Mouse (Mus musculus): ENCODE data around the gene Hmcn1. TPM values are rescaled to one million over a fixed set of nuclear protein-coding genes. Genes with fewer than 3 reads are reported as not detected.
A peak's percentile ranks its signal among the peaks of the same experiment; 100 is the strongest.

Gene Hmcn1
- total RNA-seq, 2 experiments from 2014 or later: 5.0 to 5.8 TPM

DNA sequence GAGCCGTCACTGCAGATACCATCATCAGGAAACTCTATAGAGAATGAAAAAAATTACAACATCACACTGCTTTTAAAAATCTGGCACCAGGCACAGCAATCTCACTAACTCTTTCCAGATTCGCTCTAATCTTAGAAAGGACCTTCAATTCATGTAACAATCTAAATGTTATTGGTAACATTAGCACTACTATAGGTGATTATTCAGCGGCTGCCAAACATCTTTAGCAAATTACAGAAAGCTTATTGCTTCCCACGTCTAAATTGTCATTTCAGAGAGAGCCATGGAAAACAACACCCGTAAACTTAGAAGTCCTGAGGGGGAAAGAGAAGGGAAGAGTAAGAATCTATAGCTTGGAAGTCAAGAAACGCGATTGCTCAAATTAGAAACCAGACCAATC lies 163.4 kb downstream of the Hmcn1 start:
- DNase-seq: no peak
- no peak overlapping the region for H3K4me3 ChIP-seq
- intact Hi-C loops (cut with DNase I): no loop called here
- no peak for TF ChIP-seq CTCF (IDR thresholded peaks at IDR 0.05)
- H3K27ac ChIP-seq: no peak overlapping the region

DNA sequence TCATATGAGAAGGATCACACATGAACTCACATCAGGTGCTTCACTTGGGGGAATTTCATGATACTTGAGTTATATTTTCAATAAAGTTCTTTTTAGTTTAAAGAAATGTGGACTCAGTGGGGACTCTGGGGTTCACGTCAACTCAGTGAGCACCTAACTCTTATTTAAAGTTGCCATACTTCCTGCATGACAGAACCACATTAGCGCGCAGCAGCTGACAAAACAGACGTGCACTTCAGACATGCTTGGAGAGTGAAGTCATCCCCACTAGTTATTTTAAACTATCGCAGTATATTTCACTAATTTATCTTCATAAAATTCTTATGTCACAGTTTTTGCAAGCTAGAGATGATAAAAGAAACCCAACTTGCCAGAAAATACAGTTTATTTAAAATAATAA lies 166.1 kb downstream of the Hmcn1 start:
- intact Hi-C loops (cut with DNase I): no loop called here
- no peak for TF ChIP-seq CTCF (IDR thresholded peaks at IDR 0.05)
- Histone ChIP-seq H3K4me3 (no peak overlapping the region), H3K27ac (no peak overlapping the region)
- DNase-seq: no peak

DNA sequence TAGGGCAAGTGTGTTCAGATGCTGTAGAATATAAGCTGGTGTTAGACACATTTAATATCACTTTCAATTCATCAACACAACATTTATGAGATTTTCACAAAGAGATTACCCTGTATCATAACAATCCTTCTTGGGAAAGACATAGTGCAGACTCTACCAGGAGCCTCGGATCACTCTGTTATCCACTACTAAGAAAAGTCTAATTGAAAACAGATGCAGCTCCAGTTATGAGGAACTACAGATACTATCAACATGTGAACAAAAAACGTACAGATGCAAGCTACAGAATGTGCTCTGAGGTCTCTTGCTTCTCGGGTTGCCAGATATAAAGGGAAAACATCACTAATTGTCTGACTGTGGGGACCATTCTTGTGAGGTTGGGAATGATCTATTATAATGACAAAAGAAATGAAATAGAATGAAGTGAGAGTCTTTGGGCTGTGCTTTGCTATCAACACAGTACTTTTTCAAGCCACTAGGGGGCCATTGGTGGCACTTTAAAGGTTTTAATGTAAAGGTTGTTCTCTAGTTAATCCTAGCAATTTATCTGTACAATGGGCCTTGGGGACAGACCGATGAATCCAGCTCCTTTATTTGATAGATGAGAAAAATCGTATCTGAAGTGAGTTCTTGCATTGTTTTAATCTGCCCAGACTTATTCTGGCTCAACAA lies 168.8 kb downstream of the Hmcn1 start:
- DNase-seq: no peak
- Histone ChIP-seq H3K4me3 (no peak overlapping the region), H3K27ac (no peak overlapping the region)
- peak; percentile 45 for TF ChIP-seq CTCF (IDR thresholded peaks at IDR 0.05)
- intact Hi-C loops (cut with DNase I): no loop called here

DNA sequence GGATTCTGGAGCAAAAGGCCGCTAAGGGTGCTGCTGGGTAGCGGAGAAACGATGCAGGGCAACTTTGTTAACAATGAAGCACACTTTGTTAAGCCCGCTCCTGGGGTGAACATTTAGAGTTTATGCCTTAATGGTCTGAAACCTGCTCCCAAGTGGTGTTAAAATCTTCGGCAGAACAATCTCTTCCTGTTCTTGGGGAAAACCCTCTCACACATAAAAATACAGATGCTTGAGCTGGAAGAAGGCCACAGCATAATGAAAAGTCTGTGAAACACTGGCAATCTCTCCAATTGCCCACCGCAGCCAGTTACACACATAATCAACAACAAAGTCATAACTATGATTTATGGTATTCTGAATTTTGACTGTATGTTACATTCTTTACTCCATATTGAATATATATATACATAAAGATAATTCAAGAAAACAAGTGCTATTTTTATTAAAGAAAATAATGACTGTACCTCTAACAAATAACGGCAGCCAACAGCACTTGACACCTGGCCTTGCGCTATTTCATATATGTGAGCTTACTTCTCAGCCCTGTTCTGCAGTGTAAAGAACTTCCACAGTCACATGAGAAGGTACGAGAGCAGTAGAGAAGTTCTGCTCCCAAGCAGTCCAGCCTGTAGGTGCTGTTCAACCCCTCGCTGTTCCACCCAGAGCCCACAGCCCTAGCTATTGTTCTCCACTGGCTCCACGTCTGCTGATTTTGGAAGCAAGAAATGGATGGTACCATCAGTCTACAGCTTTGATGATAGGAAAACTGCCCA lies 177.0 kb downstream of the Hmcn1 start:
- H3K4me3 ChIP-seq: no peak overlapping the region
- H3K27ac ChIP-seq: no peak overlapping the region
- intact Hi-C loops (cut with DNase I): no loop called here
- TF ChIP-seq CTCF (IDR thresholded peaks at IDR 0.05): no peak
- no peak for DNase-seq

DNA sequence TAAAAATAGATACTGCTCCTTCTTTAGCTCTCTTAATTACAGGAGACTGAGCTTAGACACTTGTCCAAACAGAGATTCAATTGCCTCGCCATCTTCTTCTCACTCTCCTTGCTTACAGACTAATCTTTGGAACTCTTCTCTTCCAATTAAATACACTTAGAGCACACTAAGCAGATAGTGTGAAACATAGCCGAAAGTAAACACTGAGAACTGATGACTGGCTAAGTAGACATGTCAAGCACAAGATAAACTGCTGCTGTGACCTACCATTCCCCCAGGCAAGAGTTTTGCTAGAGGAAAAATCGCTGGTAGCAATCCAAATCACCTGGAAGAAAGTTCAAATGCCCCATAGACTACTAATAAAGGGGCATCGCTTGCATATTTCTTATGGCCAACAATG lies 178.3 kb downstream of the Hmcn1 start:
- DNase-seq: no peak
- no peak overlapping the region for H3K27ac ChIP-seq
- no peak for TF ChIP-seq CTCF (IDR thresholded peaks at IDR 0.05)
- no peak overlapping the region for H3K4me3 ChIP-seq
- intact Hi-C loops (cut with DNase I): no loop called here

DNA sequence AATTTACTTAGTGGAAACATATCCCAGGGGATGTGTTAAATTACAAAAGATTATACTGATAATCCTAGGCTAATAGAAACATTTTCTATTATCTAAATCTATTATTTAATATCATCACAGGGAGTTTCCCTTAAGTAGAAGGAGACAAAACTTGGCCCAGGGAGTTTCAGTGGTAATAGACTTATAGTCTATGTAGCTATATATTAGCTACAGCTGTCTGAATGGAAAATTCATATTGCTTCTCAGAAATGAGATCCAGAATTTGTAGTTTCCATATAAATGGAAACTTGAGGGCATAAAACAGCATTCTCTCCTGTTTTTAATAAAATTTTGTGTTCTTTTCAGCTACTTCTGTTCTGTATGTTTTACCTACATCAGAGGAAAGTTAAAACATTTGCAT lies 179.9 kb downstream of the Hmcn1 start:
- no peak overlapping the region for H3K27ac ChIP-seq
- intact Hi-C loops (cut with DNase I): no loop called here
- DNase-seq: no peak
- TF ChIP-seq CTCF (IDR thresholded peaks at IDR 0.05): no peak
- no peak overlapping the region for H3K4me3 ChIP-seq

DNA sequence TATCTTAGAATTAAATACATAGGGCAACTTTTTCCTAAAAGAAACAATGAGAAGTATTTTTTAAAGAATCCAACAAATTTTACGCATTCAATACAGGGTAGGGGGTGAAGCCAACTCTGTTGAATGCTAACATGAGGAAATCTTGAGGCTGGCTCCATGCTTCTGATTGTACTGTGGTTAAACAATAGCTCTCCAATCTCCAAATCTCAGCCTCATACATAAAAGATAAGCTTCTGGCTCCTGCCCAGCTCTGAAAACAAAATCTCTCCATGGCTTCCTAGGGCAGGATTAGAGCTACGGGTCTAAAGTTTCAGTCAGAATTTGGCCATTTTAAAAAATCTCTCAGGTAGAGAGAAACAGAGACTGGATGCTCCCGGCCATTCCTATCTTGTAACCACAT lies 186.4 kb downstream of the Hmcn1 start:
- H3K4me3 ChIP-seq: no peak overlapping the region
- no peak for DNase-seq
- intact Hi-C loops (cut with DNase I): no loop called here
- no peak for TF ChIP-seq CTCF (IDR thresholded peaks at IDR 0.05)
- H3K27ac ChIP-seq: no peak overlapping the region

DNA sequence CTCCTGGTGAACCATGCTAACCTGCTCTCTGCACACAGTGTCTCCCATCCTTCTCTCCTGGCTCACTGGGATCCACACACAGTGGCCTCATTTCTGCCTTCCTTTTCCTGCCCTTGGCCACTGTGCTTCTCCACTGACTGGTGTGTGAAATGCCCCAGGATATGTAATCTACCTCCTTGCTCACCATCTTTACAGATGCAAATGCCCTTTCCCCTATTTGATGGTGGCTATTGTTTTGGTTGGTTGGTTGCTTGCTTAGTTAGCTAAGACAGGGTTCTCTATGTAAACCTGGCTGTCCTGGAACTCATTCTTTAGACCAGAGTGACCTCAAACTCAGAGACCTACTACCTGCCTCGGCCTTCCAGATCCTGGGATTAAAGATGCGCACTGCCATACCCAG lies 187.8 kb downstream of the Hmcn1 start:
- DNase-seq: no peak
- no peak overlapping the region for H3K4me3 ChIP-seq
- no peak for TF ChIP-seq CTCF (IDR thresholded peaks at IDR 0.05)
- H3K27ac ChIP-seq: no peak overlapping the region
- intact Hi-C loops (cut with DNase I): no loop called here

DNA sequence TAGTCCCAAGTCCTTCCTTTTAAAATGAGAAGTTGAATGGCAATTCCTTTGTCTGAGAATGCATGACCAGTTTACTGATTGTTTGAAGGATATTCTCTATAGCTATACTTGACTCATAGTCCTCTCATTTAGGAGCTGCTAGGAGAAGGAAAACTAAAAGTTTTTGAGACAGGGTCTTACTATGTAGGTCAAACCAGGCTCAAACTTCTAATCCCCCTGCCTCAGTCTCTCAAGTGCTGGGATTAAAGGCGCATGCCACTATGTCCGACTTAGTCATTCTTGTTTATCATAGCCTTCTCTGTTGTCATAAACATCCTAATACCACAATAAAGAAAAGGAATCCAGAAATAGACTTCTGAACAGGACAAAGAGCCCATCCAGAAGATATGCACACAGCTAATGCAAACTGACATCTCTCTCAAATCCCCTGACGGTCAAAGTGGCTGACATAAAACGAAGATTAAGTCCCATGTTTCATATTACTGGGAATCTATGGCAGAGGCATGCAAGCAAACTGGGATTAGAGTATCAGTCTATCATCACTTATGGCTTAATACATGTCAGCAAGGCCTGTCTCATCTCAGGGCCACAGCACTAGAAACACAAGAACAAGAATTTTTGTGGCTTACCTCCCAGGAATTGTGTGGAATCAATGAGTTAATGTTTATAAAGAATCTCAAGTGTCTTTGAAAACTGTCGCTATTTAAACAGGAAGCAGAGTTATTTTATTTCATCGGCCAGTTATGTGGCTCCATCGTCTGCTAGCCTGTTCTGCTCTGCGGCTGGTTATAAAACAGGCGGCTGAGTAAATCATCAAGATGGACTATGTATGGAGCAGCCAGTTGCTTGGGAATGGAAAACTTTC lies 188.8 kb downstream of the Hmcn1 start:
- intact Hi-C loops (cut with DNase I): no loop called here
- no peak overlapping the region for H3K27ac ChIP-seq
- DNase-seq: no peak
- TF ChIP-seq CTCF (IDR thresholded peaks at IDR 0.05): no peak
- H3K4me3 ChIP-seq: no peak overlapping the region

DNA sequence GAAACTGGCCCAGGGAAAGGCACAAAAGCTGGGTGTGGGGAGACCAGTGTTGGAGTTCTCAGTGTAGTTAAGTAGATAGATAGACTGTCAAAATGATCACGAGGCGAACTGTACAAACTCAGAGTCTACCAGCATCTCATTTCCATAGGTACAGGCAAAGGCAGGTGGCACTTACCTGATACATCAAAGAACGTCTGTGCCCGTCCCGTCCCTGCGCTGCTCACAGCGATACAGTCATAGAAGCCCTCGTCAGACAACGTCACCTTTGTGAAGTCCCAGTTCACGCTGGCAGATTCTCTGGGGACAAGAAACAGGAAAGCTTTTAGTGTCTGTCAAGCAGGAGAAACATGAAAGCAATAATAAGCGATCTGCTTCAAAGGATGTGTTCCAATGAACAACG lies 190.6 kb downstream of the Hmcn1 start:
- no peak for TF ChIP-seq CTCF (IDR thresholded peaks at IDR 0.05)
- DNase-seq: no peak
- no peak overlapping the region for H3K4me3 ChIP-seq
- no peak overlapping the region for H3K27ac ChIP-seq
- intact Hi-C loops (cut with DNase I): no loop called here

DNA sequence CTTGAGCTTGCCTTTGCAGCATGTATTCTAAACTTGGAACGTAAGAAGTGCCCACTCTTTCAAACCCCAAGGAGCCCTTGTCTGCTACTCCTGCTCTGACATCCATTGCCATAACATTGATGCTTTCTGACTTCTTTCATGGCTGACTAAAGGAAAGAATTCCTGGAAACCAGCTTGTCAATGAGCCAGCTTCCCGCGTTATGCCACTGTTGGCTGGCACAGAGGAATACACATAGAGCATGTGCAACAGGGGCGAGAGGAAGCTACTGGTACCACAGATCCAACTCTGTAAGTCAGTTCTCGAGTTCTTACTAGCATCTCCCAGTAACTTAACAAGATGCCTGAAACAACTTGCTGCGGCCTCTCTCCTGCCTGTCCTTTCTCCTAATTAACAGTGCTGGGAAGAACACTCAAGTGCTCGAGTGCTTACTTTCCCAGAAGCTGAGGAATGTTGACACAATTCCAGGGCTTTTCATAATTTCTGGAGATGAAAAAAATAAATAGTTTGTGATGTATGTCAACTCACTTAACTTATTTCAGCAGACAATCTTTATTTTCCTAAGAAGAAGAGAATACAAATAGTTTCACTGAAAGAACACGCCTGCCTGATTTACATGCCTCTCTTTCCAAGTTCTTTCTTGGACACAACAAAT lies 192.5 kb downstream of the Hmcn1 start:
- intact Hi-C loops (cut with DNase I): no loop called here
- Histone ChIP-seq H3K4me3 (no peak overlapping the region), H3K27ac (no peak overlapping the region)
- TF ChIP-seq CTCF (IDR thresholded peaks at IDR 0.05): no peak
- DNase-seq: no peak

DNA sequence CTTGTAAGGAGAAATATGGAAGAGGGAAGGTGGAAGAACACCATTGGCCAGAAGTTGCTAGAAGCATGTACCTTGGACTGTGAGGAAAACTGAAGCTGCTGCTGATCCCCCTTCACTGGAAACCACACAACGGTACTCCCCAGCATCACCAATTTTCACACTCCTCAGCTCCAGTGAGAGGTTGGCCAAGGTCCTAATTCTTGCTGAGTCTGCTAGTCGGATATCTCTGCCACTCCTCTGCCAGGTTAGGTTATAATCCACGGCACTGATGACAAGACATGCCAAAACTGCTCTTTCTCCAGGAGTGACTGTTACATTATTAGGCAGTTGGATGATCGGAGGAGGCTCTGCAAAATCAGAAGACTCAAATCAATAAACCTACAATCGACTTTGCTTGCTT lies 194.6 kb downstream of the Hmcn1 start:
- no peak for DNase-seq
- no peak overlapping the region for H3K27ac ChIP-seq
- H3K4me3 ChIP-seq: no peak overlapping the region
- intact Hi-C loops (cut with DNase I): no loop called here
- no peak for TF ChIP-seq CTCF (IDR thresholded peaks at IDR 0.05)

DNA sequence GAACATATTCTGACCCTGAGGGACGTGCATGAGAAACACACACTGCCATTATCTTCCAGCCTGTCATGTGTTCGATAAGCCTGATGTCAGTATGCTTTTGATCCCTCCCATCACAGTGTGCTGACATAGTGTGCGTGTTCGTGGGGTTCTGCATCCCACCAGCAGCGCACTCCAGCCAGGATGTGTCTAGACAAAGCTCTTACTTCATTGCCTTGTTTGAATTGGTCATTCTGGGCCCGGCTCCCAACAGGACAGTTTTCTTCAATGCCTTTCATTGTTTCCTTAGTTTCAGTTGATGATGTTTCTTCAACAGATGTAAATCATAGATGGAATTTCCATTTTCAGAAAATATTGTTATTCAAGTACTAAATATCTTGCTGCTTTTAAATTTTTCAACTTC lies 206.5 kb downstream of the Hmcn1 start:
- TF ChIP-seq CTCF (IDR thresholded peaks at IDR 0.05): no peak
- DNase-seq: no peak
- intact Hi-C loops (cut with DNase I): no loop called here
- Histone ChIP-seq H3K4me3 (no peak overlapping the region), H3K27ac (no peak overlapping the region)

All from gastrocnemius, adult 2 months (tissue).